Mouse (Mus musculus) bone marrow macrophage, adult 2 months (primary cell): ENCODE measurements around the gene Grik4.

Experiments used
- CTCF ChIP-seq: IDR thresholded peaks from 2 replicates; pipeline ENCODE4 v1.5.1; 2012; ENCODE audit warnings: low read depth, mild to moderate bottlenecking, low read length, moderate library complexity
- POLR2A ChIP-seq: IDR thresholded peaks from 2 replicates; pipeline ENCODE4 v1.6.1; 2012; ENCODE audit warnings: mild to moderate bottlenecking, low read depth, low read length, borderline replicate concordance

DNA sequence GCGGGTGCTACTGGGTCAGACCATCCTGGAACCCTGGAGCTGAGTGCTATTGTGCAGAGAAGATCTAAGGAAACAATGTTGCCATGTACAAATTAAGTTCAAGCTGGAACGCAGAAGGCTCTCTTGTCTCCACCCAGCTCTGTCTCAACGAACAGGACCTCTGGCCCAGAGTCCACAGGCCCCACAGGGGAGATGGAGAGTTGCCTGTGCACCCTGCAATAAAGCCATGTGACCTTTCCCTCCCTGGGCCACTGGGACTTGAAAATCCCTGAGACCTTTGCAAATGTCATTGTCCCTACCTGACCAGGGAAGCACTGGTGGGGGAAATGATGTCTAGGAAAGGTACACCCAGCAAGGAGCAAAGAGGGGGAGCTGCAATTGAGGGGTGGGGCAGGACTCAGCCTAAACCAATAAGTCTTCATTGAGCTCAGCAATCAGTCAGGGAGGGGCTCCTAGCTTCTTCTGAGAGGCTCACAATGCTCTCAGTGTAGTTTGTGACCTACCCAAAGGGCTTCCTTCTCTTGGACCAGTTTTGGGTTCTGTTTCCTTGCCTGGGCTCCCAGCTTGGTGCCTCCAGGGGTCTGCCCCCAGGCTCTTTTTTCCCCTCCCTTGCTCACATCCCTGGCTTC is 187.2 kb downstream of the Grik4 start:
- TF ChIP-seq CTCF (no peak), POLR2A (no peak)
